Mouse (Mus musculus): ENCODE data around the gene Kcnv2.

DNA sequence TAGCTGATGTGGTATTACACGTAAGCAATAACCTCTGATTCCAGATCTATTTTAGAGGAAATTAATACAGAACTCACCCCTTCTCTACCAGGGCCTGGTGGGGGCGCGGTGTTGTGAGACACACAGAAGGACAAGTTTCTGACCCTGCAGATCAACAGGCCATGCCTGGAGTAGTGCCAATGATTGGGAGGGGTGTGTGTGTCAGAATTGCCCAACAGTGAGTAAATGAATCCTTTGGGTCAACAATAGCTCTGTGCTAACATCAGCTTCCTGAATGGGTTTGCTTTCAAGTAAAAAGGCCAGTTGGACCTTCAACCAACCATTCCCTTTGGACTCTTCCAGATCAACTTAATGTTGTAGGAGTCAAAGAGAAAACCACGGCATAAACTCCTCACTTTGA, 6.3 kb downstream of the Kcnv2 start:
- TF ChIP-seq CTCF (IDR thresholded peaks at IDR 0.05; ENCODE audit: control insufficient read depth, insufficient read depth, insufficient replicate concordance, low read depth, low read length) (no peak), POLR2A (IDR thresholded peaks at IDR 0.05; ENCODE audit: control insufficient read depth, low read depth, low read length) (no peak)
